Mouse (Mus musculus) embryonic fibroblast, embryonic 13.5 days (primary cell): ENCODE data around the gene Aif1.

Source experiments
- CTCF ChIP-seq: IDR thresholded peaks from 2 replicates; pipeline ENCODE4 v1.5.1; 2011; ENCODE audit warnings: mild to moderate bottlenecking, control low read depth, low read length, moderate library complexity, borderline replicate concordance; ENCODE audit not compliant: insufficient read depth
- POLR2A ChIP-seq: IDR thresholded peaks from 2 replicates; pipeline ENCODE4 v1.6.1; 2011; ENCODE audit warnings: low read depth, mild to moderate bottlenecking, control low read depth, low read length, moderate library complexity

DNA sequence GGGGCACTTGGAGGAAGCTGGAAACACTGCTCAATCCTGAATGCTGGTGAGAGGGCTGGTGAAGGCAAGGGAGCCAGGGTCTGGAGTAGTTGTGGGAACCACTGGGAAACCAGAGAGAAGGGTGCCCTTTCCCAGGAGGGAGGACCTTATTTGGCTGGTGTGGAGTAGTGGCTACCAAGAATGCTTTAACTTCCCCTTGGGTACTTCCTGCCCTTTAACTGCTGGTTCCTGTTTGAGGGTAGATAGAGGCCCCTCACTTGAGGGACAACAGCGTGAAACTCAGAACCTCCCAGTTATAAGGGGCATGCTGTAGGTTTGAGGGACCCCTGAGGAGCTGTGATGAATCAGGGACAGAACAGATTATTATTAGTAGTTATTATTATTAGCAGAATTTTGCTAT lies 13.3 kb upstream of the Aif1 start:
- no peak for TF ChIP-seq CTCF
- TF ChIP-seq POLR2A, result no peak
